Mouse (Mus musculus) left cerebral cortex, adult 2 months (tissue): ENCODE results near the gene Ripk3. TPM values are rescaled to one million over a fixed set of nuclear protein-coding genes. Genes with fewer than 3 reads are reported as not detected.

Experiments
- DNase-seq, 2 experiments: peaks; one replicate each; pipeline ENCODE4 v3.0.0; 2021 to 2022; ENCODE audit warnings: low spot score in 2 of 2, mixed read lengths in 1 of 2; ENCODE audit errors: extremely low spot score in 1 of 2
- H3K27ac ChIP-seq: fragments of 200-600 bp; 2 replicates; pipeline ENCODE4 v1.8.1; 2022
- H3K4me3 ChIP-seq: fragments of 200-600 bp; 2 replicates; pipeline ENCODE4 v1.8.1; 2022
- CTCF ChIP-seq: fragments of 200-600 bp; IDR thresholded peaks from 2 replicates; pipeline ENCODE4 v1.8.1; 2022; ENCODE audit warnings: antibody characterized with exemption, mild to moderate bottlenecking, moderate library complexity
- intact Hi-C: fragments of 180-260 bp; cut with DNase I; formaldehyde crosslinking; loops from one replicate; pipeline ENCODE4 v1.15.1; 2025
- total RNA-seq, 2 experiments: library from RNA; stranded (reverse); gene quantifications; 2 replicates each; pipeline ENCODE4 v1.2.3; 2021

Ripk3 gene
- total RNA-seq, 2 experiments from 2014 or later: 1.2 to 1.3 TPM

- Histone ChIP-seq H3K27ac (no peak overlapping the region), H3K4me3 (no peak overlapping the region)
- intact Hi-C loops: no loop called here
- DNase-seq: no peak
- no peak; the same call in 1 of the 2 replicates for TF ChIP-seq CTCF
These were observed 41.4 kb downstream of the Ripk3 start for GRCm38 (mm10) chr14:55747051-55747847.

DNA sequence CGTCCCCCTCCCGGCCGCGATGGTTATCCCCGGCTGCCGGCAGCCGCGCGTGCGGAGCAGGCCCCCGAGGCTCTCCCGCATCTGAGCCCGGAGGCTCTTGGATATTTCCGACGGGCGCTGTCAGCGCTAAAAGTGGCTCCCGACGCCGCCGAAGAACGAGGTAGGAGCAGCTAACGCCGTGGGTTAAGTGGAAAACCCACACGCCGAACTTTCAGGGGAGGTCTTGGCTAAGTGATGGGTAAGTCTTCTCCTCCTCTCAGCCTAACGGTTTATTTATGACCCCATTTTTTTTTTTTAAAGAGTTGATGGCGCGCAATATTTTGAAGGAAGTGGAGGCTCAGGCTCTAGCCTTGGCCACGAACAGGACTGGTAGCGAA, 42.8 kb downstream of the Ripk3 start:
- Histone ChIP-seq H3K27ac (peak overlapping the region; percentile 32; the same call in 1 of the 2 replicates), H3K4me3 (peak overlapping the region; percentile 82)
- intact Hi-C loops: loop anchor here (2.0 kb wide), 1 partner anchor 23 kb away; the partner anchor contains the start of gene Rabggta
- no peak for TF ChIP-seq CTCF
- DNase-seq: no peak

- Histone ChIP-seq H3K27ac (peak within 1 kb of the TSS; percentile 69), H3K4me3 (peak within 1 kb of the TSS; percentile 82)
- intact Hi-C loops: loop anchor here (2.0 kb wide), 1 partner anchor 23 kb away; the partner anchor contains the start of gene Rabggta
- TF ChIP-seq CTCF: no peak; the same call in none of the 2 replicates
- DNase-seq: peak; percentile 84 to 90
These were observed 43.3 kb downstream of the Ripk3 start, which contains the start of the genes Dhrs1 and Nop9 for GRCm38 (mm10) chr14:55745180-55745860. Gene Dhrs1 (minus strand): TSS chr14:55745690. Gene Nop9 (plus strand): TSS chr14:55745693.

- peak; percentile 98 for TF ChIP-seq CTCF
- peak; percentile 84 to 90 for DNase-seq
- no peak overlapping the region for H3K27ac ChIP-seq
- no peak overlapping the region for H3K4me3 ChIP-seq
- intact Hi-C loops: loop anchor here (1.0 to 2.0 kb wide), 2 partner anchors 21 to 61 kb away; partner anchors contain the start of gene Rabggta
These were observed 45.0 kb downstream of the Ripk3 start for GRCm38 (mm10) chr14:55743711-55744110.

DNA sequence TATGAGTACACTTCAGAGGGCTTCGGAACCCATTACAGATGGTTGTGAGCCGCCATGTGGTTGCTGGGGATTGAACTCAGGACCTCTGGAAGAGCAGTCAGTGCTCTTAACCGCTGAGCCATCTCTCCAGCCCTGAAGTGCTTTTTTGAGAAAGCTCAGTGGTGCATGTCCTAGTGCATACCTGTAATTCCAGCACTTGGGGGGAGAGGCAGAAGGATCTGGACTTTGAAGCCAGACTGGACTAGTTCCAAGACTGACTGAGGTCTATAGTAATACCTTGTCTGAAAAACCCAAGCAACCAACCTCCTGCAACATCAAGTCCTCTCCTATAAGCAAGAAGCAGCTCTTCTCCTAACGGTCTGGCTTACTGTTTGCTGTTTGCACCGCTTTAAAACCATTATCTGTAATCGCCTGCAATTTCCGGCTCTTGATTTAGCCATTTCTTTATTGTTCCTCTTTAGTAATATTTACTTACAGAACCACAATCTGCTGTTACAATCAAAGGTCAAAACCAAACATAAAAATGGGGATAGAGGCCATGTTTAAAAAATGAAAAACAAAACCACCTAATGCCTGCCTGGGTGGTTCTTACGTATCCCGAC, 51.5 kb downstream of the Ripk3 start:
- no peak overlapping the region for H3K27ac ChIP-seq
- intact Hi-C loops: no loop called here
- no peak for DNase-seq
- no peak overlapping the region for H3K4me3 ChIP-seq
- TF ChIP-seq CTCF: no peak

GRCm38 (mm10) chr14:55735758-55736157, 52.9 kb downstream of the Ripk3 start:
- intact Hi-C loops: no loop called here
- DNase-seq: no peak
- Histone ChIP-seq H3K4me3 (no peak overlapping the region), H3K27ac (no peak overlapping the region)
- TF ChIP-seq CTCF: no peak

GRCm38 (mm10) chr14:55735334-55735733, 53.3 kb downstream of the Ripk3 start:
- TF ChIP-seq CTCF: no peak
- intact Hi-C loops: no loop called here
- H3K27ac ChIP-seq: no peak overlapping the region
- H3K4me3 ChIP-seq: no peak overlapping the region
- DNase-seq: no peak

Other genes with a start within 250 kb of the Ripk3 start
- 10 to 100 TPM; 31.1 to 36.0 TPM for gene Pck2, start 248.6 kb downstream of the Ripk3 start, total RNA-seq
- gene Dcaf11, start 228.9 kb downstream of the Ripk3 start, total RNA-seq: 10 to 100 TPM; 76.8 to 80.8 TPM
- 1 to 10 TPM in 1 of 2 experiments, under 1 TPM in 1; 0.86 to 1.8 TPM for gene A730061H03Rik, start 228.5 kb downstream of the Ripk3 start, total RNA-seq
- not detected for gene Fitm1, start 213.2 kb downstream of the Ripk3 start, total RNA-seq
- 10 to 100 TPM; 46.8 to 51.6 TPM for gene Psme1, start 210.7 kb downstream of the Ripk3 start, total RNA-seq
- gene Emc9, start 203.6 kb downstream of the Ripk3 start, total RNA-seq: 10 to 100 TPM; 49.8 to 50.3 TPM
- 10 to 100 TPM; 46.0 to 60.3 TPM for gene Psme2, start 197.8 kb downstream of the Ripk3 start, total RNA-seq
- gene Rnf31, start 197.2 kb downstream of the Ripk3 start, total RNA-seq: 10 to 100 TPM; 40.9 to 43.4 TPM
- 10 to 100 TPM; 13.0 to 16.4 TPM for gene Irf9, start 185.3 kb downstream of the Ripk3 start, total RNA-seq
- gene Rec8, start 170.8 kb downstream of the Ripk3 start, total RNA-seq: 1 to 10 TPM; 2.7 to 2.8 TPM
- gene Ipo4, start 152.9 kb downstream of the Ripk3 start, total RNA-seq: 100 to 1,000 TPM; 118 to 130 TPM
- 1 to 10 TPM; 3.5 to 6.1 TPM for gene Gm49378, start 151.0 kb downstream of the Ripk3 start, total RNA-seq
- gene Tm9sf1, start 145.1 kb downstream of the Ripk3 start, total RNA-seq: 10 to 100 TPM; 37.8 to 41.0 TPM
- 1 to 10 TPM in 1 of 2 experiments, under 1 TPM in 1; 0.91 to 1.2 TPM for gene Tssk4, start 138.7 kb downstream of the Ripk3 start, total RNA-seq
- 10 to 100 TPM; 40.6 to 41.6 TPM for gene Mdp1, start 128.4 kb downstream of the Ripk3 start, total RNA-seq
- 10 to 100 TPM; 21.1 to 23.2 TPM for gene Gmpr2, start 116.9 kb downstream of the Ripk3 start, total RNA-seq
- 100 to 1,000 TPM; 294 to 309 TPM for gene Nedd8, start 116.7 kb downstream of the Ripk3 start, total RNA-seq
- gene Tinf2, start 107.0 kb downstream of the Ripk3 start, total RNA-seq: 10 to 100 TPM; 14.1 to 16.3 TPM
- not detected for gene Tgm1, start 74.9 kb downstream of the Ripk3 start, total RNA-seq
- 10 to 100 TPM; 50.2 to 51.3 TPM for gene Rabggta, start 66.6 kb downstream of the Ripk3 start, total RNA-seq
- 10 to 100 TPM; 76.5 to 88.8 TPM for gene Dhrs1, start 43.2 kb downstream of the Ripk3 start, total RNA-seq
- gene Nop9, start 43.2 kb downstream of the Ripk3 start, total RNA-seq: 10 to 100 TPM in 1 of 2 experiments, 1 to 10 TPM in 1; 9.6 to 12.9 TPM
- 1 to 10 TPM; 2.5 to 2.7 TPM for gene Cideb, start 30.4 kb downstream of the Ripk3 start, total RNA-seq
- under 1 TPM; 0.33 to 0.38 TPM for gene Ltb4r2, start 27.4 kb downstream of the Ripk3 start, total RNA-seq
- under 1 TPM; 0.33 to 0.50 TPM for gene Ltb4r1, start 22.9 kb downstream of the Ripk3 start, total RNA-seq
- gene Adcy4, start 4.8 kb downstream of the Ripk3 start, total RNA-seq: 1 to 10 TPM; 3.0 to 6.3 TPM
- gene Nfatc4, start 34.3 kb upstream of the Ripk3 start, total RNA-seq: 1 to 10 TPM; 1.1 to 2.6 TPM
- gene Nynrin, start 65.1 kb upstream of the Ripk3 start, total RNA-seq: 1 to 10 TPM; 6.4 to 8.4 TPM
- under 1 TPM; 0.20 to 0.26 TPM for gene Cbln3, start 95.5 kb upstream of the Ripk3 start, total RNA-seq
- 10 to 100 TPM; 11.9 to 12.0 TPM for gene Khnyn, start 96.1 kb upstream of the Ripk3 start, total RNA-seq
- 10 to 100 TPM; 91.3 to 96.9 TPM for gene Sdr39u1, start 111.4 kb upstream of the Ripk3 start, total RNA-seq
- gene Cma1, start 155.8 kb upstream of the Ripk3 start, total RNA-seq: not detected
- not detected for gene Cma2, start 162.1 kb upstream of the Ripk3 start, total RNA-seq
- not detected for gene Mcpt1, start 229.1 kb upstream of the Ripk3 start, total RNA-seq
- not detected for gene Mcpt9, start 241.6 kb upstream of the Ripk3 start, total RNA-seq